Mouse (Mus musculus) gastrocnemius, postnatal 14 days (tissue): ENCODE measurements around the gene Zfp1. TPM values are rescaled to one million over a fixed set of nuclear protein-coding genes. Genes with fewer than 3 reads are reported as not detected.
"Not testable (repeated sequence)": the region's sequence is repeated elsewhere in the genome, so short reads cannot be mapped to it uniquely, and the experiment has no call there.

ENCODE experiments used
- DNase-seq: peaks from one replicate; pipeline ENCODE4 v3.0.0; 2021; ENCODE audit warnings: mixed read lengths
- intact Hi-C: fragments of 180-260 bp; cut with DNase I; formaldehyde crosslinking; loops from one replicate; pipeline ENCODE4 v1.15.1; 2025; ENCODE audit warnings: low total_unique reads
- total RNA-seq, 2 experiments: library from RNA; stranded (reverse); gene quantifications; 2 replicates each; pipeline ENCODE4 v1.2.3; 2021

Gene Zfp1
- total RNA-seq, 2 experiments from 2014 or later: 7.4 to 8.4 TPM

- intact Hi-C loops: loop anchor here (2.0 to 5.0 kb wide), 2 partner anchors 87 to 97 kb away; partner anchors contain the start of gene Znrf1
- DNase-seq: peak; percentile 76
Observed at GRCm38 (mm10) chr8:111624081-111624852, 18.9 kb upstream of the Zfp1 start.

- intact Hi-C loops: loop anchor here (2.0 to 5.0 kb wide), 2 partner anchors 88 to 98 kb away; partner anchors contain the start of gene Znrf1
- DNase-seq: peak; percentile 61
Observed at GRCm38 (mm10) chr8:111624853-111625221, 18.4 kb upstream of the Zfp1 start.

DNA sequence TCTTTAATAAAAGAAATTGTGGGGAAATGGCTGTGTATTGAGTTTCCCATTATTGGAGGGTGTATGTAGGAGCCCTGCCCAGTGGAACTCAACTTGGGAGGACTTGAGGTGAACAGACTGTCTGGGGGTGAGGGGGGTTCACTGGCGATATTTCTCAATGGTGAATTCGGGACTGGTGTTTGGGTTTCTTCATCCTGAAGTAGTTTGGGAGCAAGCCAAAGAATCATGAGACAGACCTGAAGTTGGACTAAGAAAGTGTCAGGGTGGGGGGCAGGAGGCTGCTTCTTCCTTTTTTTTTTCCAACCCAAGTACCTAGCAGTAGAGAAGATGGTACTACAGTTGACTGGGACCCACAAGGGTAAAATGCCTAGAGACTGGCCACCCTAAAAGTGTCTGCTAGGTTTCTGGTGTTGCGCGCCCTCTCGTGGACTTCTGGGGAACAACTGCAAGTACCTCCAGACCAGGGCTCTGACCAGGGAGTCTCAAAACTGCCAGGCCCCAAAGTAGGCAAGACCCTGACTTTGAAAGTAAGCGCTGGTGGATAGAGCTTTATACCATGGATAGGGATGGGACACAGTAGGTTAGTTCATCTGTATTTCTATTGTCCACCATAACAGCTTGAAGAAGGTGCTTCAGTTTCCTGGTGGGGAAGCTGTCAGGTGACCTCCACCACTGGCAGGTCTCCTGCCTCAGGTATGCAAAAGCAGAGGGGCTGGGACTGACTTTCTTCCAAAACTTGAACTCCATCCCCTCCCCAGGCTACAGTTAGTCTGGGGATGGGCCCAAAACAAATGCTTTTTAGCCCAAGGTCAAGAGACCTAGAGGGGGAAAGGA, 17.3 kb upstream of the Zfp1 start:
- DNase-seq: peak; percentile 72
- intact Hi-C loops: loop anchor here (2.0 kb wide), 1 partner anchor 89 kb away; the partner anchor contains the start of gene Znrf1

GRCm38 (mm10) chr8:111626528-111626820, 16.7 kb upstream of the Zfp1 start:
- DNase-seq: peak; percentile 8
- intact Hi-C loops: no loop called here

GRCm38 (mm10) chr8:111626933-111627332, 16.3 kb upstream of the Zfp1 start:
- peak; percentile 9 for DNase-seq
- intact Hi-C loops: no loop called here

DNA sequence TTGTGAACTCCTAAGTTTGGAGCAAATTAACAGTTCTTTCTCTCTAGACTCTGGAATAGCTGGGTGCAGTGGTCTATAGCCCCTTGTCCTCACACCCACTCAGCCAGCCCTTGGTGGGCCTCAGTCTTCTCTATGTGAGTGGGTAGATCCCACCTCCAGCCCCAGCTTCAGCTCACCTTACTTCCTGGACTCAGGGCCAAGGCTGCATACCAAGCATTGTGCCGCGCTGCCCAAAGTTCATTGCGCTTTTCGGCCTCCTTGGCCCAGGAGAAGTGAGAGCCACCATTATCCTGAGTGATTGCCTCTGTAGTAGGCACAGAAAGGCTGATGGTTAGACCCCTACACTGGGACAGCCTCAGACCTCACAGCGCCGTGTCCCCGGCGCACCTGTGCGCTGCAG, 15.3 kb upstream of the Zfp1 start:
- intact Hi-C loops: no loop called here
- DNase-seq: no peak

DNA sequence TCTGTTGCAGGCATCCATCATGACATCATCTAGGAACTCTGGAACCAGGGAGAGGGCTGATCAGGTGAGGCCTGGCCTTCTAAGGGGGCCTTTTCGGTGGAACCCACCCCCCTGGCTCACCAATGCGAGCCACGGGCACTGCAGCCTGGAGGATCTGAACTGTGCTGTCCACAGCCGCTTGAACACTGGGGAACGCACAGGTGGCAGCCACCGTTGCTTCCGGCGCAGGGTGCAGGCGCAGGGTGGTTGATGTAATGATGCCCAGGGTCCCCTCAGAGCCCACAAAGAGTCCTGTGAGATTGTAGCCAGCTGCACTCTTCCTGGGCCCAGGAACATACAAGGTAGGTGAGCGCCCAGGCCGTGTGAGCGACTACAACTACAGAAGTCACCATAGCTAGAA, 14.8 kb upstream of the Zfp1 start:
- no peak for DNase-seq
- intact Hi-C loops: no loop called here

DNA sequence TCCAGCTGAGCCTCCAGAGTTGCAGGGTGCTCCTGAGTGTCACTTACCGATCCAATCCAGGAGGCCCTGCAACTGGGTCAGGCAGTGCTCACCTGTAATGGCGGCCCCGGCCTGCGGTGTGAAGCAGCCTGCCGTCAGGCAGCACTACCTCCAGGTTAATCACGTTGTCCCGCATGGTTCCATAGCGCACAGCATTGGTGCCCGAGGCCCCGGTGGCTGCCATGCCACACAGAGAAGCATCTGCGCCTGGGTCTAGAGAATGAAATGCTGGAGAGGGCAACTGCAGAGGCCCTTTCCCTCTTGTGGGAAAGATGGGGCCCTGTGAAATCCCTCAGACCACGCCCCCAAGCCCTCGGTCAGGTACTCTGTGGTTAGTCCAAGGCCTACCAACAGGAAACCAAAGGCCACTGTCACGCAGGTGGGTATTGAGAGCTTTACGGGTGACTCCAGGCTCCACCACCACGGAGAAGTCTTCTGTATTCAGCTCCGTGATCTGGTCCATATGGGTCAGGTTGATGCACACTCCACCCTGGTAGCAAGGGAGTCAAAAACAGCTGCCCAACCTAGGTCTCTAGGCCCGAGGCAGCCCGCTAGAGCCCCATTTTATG, 14.2 kb upstream of the Zfp1 start:
- intact Hi-C loops: no loop called here
- DNase-seq: peak; percentile 6

- intact Hi-C loops: no loop called here
- peak; percentile 68 for DNase-seq
Observed at GRCm38 (mm10) chr8:111630105-111630521, 13.1 kb upstream of the Zfp1 start, which contains the start of gene Ldhd. Ldhd (minus strand) TSS chr8:111630374.

GRCm38 (mm10) chr8:111631589-111631988, 11.6 kb upstream of the Zfp1 start:
- intact Hi-C loops: no loop called here
- no peak for DNase-seq

DNA sequence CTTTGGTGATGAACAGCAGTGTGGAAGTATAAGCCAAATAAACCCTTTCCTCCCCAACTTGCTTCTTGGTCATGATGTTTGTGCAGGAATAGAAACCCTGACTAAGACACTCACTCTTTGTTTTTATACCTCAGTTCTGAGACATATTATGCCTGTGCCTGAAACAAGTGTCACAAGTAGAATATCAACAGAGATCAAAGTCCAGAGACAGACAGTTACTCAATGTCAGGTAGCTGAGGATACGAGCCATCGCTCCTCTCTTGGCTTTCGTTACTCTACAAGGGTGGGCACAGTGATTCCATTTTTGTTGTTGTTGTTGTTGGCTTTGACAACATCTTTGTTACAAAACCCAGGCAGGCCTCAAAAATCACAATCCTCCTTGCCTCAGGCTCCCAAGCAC, 10.2 kb upstream of the Zfp1 start:
- intact Hi-C loops: no loop called here

DNA sequence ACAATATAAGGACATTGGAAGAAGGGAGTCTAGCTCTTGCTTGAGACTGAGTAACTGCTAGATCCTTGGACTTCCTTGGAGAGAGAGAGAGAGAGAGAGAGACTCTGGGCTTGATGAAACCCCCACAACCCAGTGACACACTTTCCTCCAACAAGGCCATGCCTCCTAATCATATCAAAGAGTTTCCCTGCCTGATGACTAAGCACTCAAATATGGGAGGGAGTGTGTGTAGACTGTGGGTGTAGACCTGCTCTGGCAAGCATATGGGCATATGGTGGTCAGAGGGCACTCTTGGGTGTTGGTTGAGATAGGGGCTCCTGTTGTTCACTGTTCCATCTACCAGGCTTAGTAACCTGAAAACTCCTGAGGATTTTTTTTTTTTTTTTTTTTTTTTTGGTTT, 5.1 kb upstream of the Zfp1 start:
- intact Hi-C loops: no loop called here
- DNase-seq: no peak

More for the DNA sequence above, 10.2 kb upstream of the Zfp1 start:
- DNase-seq: no peak

DNA sequence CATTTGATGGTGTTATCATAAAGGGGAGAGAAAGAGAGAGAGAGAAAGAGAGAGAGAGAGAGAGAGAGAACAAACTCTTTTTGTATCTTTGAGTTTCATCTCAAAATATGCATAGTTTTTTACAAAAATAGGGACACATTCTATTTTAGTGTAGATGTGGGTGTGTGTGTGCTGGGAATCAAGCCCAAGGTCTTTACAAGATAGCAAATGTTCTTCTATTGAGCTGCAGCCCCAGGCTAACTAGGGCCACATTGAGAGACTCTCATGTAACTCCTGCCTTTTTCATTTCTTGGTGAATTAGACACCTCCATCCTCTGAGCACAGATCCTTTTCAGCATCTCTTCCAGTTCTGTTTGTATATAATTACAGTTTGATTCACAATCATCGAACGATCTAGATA, 2.1 kb upstream of the Zfp1 start:
- intact Hi-C loops: no loop called here
- DNase-seq: no peak

DNA sequence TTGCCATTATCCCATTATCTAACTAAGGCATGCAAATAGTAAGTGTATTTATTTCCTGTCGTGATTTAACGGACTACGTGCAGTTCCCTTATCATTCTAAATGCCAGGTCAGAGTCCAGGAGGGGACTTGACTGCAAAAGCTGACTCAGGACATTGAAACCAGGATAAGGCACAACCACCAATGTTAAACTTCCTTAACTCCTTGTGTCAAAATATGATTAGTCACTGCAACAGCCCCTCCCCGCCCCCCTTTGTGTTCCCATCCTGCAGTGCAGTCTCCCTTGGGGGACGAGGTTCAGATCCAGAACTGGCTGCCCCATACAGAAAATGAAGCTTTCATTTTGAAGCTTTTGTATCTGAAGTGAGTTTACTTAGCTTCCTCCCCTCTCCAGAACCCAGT, 705 bp upstream of the Zfp1 start:
- peak; percentile 29 for DNase-seq
- intact Hi-C loops: no loop called here

DNA sequence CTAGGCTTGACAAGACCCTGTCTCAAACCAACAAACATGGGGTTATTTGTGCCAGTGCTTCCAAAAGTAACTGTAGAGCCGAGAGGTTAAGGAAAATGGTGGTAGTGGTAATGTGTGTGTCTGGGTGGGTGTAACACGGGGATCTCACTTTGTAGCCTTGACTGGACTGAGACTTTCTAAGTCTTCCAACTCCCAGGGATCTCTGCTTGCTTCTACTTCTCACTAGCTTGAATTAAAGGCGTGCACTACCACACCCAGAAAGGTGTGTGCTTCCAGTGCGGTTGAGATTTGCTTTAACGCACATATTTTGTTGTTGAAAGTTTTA, 300 bp upstream of the Zfp1 start:
- DNase-seq: no peak
- intact Hi-C loops: no loop called here

DNA sequence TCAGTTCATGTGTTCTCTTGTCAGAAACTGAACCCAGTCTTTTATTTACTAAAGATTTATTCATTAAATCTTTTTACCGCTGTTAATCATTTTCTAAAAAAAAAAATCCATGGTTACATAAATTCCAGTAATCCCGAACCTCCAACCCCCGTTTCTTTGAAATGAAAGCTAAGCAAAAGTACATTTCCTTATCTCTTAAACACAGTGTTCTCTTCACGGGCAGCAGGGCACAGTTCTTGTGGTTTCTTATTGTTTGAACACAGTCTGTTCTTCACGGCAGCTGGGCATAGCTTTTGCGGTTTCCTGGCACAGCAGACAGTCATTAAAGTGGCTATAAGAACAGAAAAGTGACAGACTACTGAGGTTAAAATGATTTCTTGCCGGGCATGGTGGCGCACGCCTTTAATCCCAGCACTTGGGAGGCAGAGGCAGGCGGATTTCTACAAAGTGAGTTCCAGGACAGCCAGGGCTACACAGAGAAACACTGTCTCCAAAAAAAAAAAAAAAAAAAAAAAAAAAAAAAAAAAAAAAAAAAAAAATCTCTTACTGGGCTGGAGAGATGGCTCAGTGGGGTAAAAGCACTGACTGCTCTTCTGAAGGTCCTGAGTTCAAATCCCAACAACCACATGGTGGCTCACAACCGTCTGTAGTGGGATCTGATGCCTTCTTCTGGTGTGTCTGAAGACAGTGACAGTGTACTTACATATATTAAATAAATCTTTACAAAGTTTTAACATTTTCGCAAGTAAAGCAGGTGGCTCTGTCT, 1.3 kb downstream of the Zfp1 start:
- intact Hi-C loops, DNase-seq: not testable (repeated sequence)

- no peak for DNase-seq
- intact Hi-C loops: no loop called here
Observed at GRCm38 (mm10) chr8:111645715-111646114, 2.5 kb downstream of the Zfp1 start.

GRCm38 (mm10) chr8:111648834-111649233, 5.6 kb downstream of the Zfp1 start:
- intact Hi-C loops: no loop called here
- DNase-seq: no peak

DNA sequence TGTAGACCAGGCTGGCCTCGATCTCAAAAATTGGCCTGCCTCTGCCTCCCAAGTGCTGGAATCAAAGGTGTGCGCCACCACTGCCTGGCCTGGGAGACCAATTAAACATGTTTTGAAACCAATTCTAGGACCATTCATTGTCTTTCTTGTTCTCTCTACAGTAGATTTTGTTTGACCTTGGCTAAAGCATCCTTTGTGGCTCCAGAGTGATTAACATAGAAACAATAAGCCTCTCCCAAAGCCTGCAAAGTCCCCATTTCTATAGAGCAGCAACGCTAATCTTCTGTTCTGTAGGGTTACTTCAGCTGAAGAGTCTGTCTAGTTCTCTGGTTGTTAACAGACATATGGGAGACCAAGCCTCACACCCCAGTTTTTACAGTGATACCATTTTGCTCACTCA, 7.5 kb downstream of the Zfp1 start:
- DNase-seq: no peak
- intact Hi-C loops: no loop called here

- intact Hi-C loops: no loop called here
- DNase-seq: no peak
Observed at GRCm38 (mm10) chr8:111653524-111653923, 10.3 kb downstream of the Zfp1 start.
